Mouse (Mus musculus) megakaryocyte-erythroid progenitor cell, adult 5-6 weeks (primary cell): ENCODE measurements around the gene Arhgap10. TPM values are rescaled to one million over a fixed set of nuclear protein-coding genes. Genes with fewer than 3 reads are reported as not detected.

ENCODE experiments used
- total RNA-seq, 2 experiments: library from RNA; stranded (forward) in 1 of 2; stranded (reverse) in 1 of 2; fragments of 200-1000, 215-1000 nt in 1 of 2; fragments of >200 nt in 1 of 2; fragmentation: Nextera tagmentation in 1 of 2; gene quantifications; 2 replicates each; pipeline ENCODE4 v1.2.3; 2014 to 2017

The Arhgap10 gene
- total RNA-seq, 2 experiments from 2014 or later: 13.3 to 18.2 TPM

Other genes with a start within 250 kb of the Arhgap10 start
- gene Prmt9, start 31.4 kb upstream of the Arhgap10 start, total RNA-seq (2014; fragmentation: Nextera tagmentation): 24.1 and 28.9 TPM in 2 replicates
- gene Prmt9, start 31.4 kb upstream of the Arhgap10 start, total RNA-seq (2017): 26.1 and 31.2 TPM in 2 replicates
- 15.5 and 16.5 TPM in 2 replicates for gene Tmem184c, start 92.7 kb upstream of the Arhgap10 start, total RNA-seq (2014; fragmentation: Nextera tagmentation)
- gene Tmem184c, start 92.7 kb upstream of the Arhgap10 start, total RNA-seq (2017): 21.9 and 24.0 TPM in 2 replicates
- not detected in 2 replicates for gene Ednra, start 206.5 kb upstream of the Arhgap10 start, total RNA-seq (2014; fragmentation: Nextera tagmentation)
- not detected in 2 replicates for gene Ednra, start 206.5 kb upstream of the Arhgap10 start, total RNA-seq (2017)